Mouse (Mus musculus): Measurements from ENCODE around the gene 1810013L24Rik. TPM values are rescaled to one million over a fixed set of nuclear protein-coding genes. Genes with fewer than 3 reads are reported as not detected.

1810013L24Rik gene
- total RNA-seq, 1 experiment from 2014 or later: 140 TPM

- peak; percentile 65 for ATAC-seq (replicated peaks; ENCODE audit: insufficient number of reproducible peaks, low FRiP score, low TSS enrichment, poor library complexity, severe bottlenecking)
These were observed 721 bp downstream of the 1810013L24Rik start for GRCm38 (mm10) chr16:8830431-8831211.

GRCm38 (mm10) chr16:8831241-8831640 lies 1.3 kb downstream of the 1810013L24Rik start:
- ATAC-seq (replicated peaks; ENCODE audit: insufficient number of reproducible peaks, low FRiP score, low TSS enrichment, poor library complexity, severe bottlenecking): no peak

GRCm38 (mm10) chr16:8836876-8837275 lies 7.0 kb downstream of the 1810013L24Rik start:
- no peak for ATAC-seq (replicated peaks; ENCODE audit: insufficient number of reproducible peaks, low FRiP score, low TSS enrichment, poor library complexity, severe bottlenecking)

GRCm38 (mm10) chr16:8837595-8837994 lies 7.7 kb downstream of the 1810013L24Rik start:
- ATAC-seq (replicated peaks; ENCODE audit: insufficient number of reproducible peaks, low FRiP score, low TSS enrichment, poor library complexity, severe bottlenecking): no peak

GRCm38 (mm10) chr16:8838921-8839320 lies 9.0 kb downstream of the 1810013L24Rik start:
- no peak for ATAC-seq (replicated peaks; ENCODE audit: insufficient number of reproducible peaks, low FRiP score, low TSS enrichment, poor library complexity, severe bottlenecking)

GRCm38 (mm10) chr16:8840557-8840956 lies 10.7 kb downstream of the 1810013L24Rik start:
- ATAC-seq (replicated peaks; ENCODE audit: insufficient number of reproducible peaks, low FRiP score, low TSS enrichment, poor library complexity, severe bottlenecking): no peak

GRCm38 (mm10) chr16:8842962-8843361 lies 13.1 kb downstream of the 1810013L24Rik start:
- ATAC-seq (replicated peaks; ENCODE audit: insufficient number of reproducible peaks, low FRiP score, low TSS enrichment, poor library complexity, severe bottlenecking): no peak

GRCm38 (mm10) chr16:8843580-8844175 lies 13.8 kb downstream of the 1810013L24Rik start:
- no peak for ATAC-seq (replicated peaks; ENCODE audit: insufficient number of reproducible peaks, low FRiP score, low TSS enrichment, poor library complexity, severe bottlenecking)

GRCm38 (mm10) chr16:8845986-8846385 lies 16.1 kb downstream of the 1810013L24Rik start:
- ATAC-seq (replicated peaks; ENCODE audit: insufficient number of reproducible peaks, low FRiP score, low TSS enrichment, poor library complexity, severe bottlenecking): no peak

- ATAC-seq (replicated peaks; ENCODE audit: insufficient number of reproducible peaks, low FRiP score, low TSS enrichment, poor library complexity, severe bottlenecking): no peak
These were observed 18.6 kb downstream of the 1810013L24Rik start for GRCm38 (mm10) chr16:8848309-8849068.

GRCm38 (mm10) chr16:8849929-8850328 lies 20.0 kb downstream of the 1810013L24Rik start:
- no peak for ATAC-seq (replicated peaks; ENCODE audit: insufficient number of reproducible peaks, low FRiP score, low TSS enrichment, poor library complexity, severe bottlenecking)

- no peak for ATAC-seq (replicated peaks; ENCODE audit: insufficient number of reproducible peaks, low FRiP score, low TSS enrichment, poor library complexity, severe bottlenecking)
These were observed 25.2 kb downstream of the 1810013L24Rik start for GRCm38 (mm10) chr16:8855143-8855542.

GRCm38 (mm10) chr16:8856820-8857219 lies 26.9 kb downstream of the 1810013L24Rik start:
- ATAC-seq (replicated peaks; ENCODE audit: insufficient number of reproducible peaks, low FRiP score, low TSS enrichment, poor library complexity, severe bottlenecking): no peak

GRCm38 (mm10) chr16:8862336-8862987 lies 32.6 kb downstream of the 1810013L24Rik start:
- ATAC-seq (replicated peaks; ENCODE audit: insufficient number of reproducible peaks, low FRiP score, low TSS enrichment, poor library complexity, severe bottlenecking): peak; percentile 81

- no peak for ATAC-seq (replicated peaks; ENCODE audit: insufficient number of reproducible peaks, low FRiP score, low TSS enrichment, poor library complexity, severe bottlenecking)
These were observed 34.3 kb downstream of the 1810013L24Rik start for GRCm38 (mm10) chr16:8864223-8864631.

GRCm38 (mm10) chr16:8867406-8867955 lies 37.6 kb downstream of the 1810013L24Rik start:
- ATAC-seq (replicated peaks; ENCODE audit: insufficient number of reproducible peaks, low FRiP score, low TSS enrichment, poor library complexity, severe bottlenecking): no peak

GRCm38 (mm10) chr16:8868506-8868905 lies 38.6 kb downstream of the 1810013L24Rik start:
- ATAC-seq (replicated peaks; ENCODE audit: insufficient number of reproducible peaks, low FRiP score, low TSS enrichment, poor library complexity, severe bottlenecking): no peak

- peak; percentile 67 for ATAC-seq (replicated peaks; ENCODE audit: insufficient number of reproducible peaks, low FRiP score, low TSS enrichment, poor library complexity, severe bottlenecking)
These were observed 39.8 kb downstream of the 1810013L24Rik start for GRCm38 (mm10) chr16:8869715-8870114.

GRCm38 (mm10) chr16:8871376-8871775 lies 41.5 kb downstream of the 1810013L24Rik start:
- ATAC-seq (replicated peaks; ENCODE audit: insufficient number of reproducible peaks, low FRiP score, low TSS enrichment, poor library complexity, severe bottlenecking): no peak

Measured in monocyte, adult 5-6 weeks (primary cell).